Mouse (Mus musculus): ENCODE measurements at regions not wholly inside any gene's neighbourhood (a gene's known extent, or its start where the extent isn't known, plus 50 kb on each side); places are given as distances from the start of the nearest gene placed in this dataset.
A peak's percentile ranks its signal among the peaks of the same experiment; 100 is the strongest.

- H3K36me3 ChIP-seq (ENCODE audit: insufficient read depth): no peaks in the 10 kb centered on the region
- ATAC-seq: no peak
- no peaks in the 10 kb centered on the region for H3K9me3 ChIP-seq (ENCODE audit: low read length)
- TF ChIP-seq CTCF (IDR thresholded peaks at IDR 0.05; ENCODE audit: low read depth): no peak
- no peak overlapping the region for H3K27ac ChIP-seq (ENCODE audit: low read depth, low read length)
- no peak for DNase-seq
- H3K27me3 ChIP-seq (ENCODE audit: insufficient read depth, low read length): no peaks in the 10 kb centered on the region
- H3K4me3 ChIP-seq (ENCODE audit: low read depth, low read length): no peak overlapping the region
- H3K4me2 ChIP-seq (ENCODE audit: low read depth): no peak overlapping the region
- H3K4me1 ChIP-seq (ENCODE audit: insufficient read depth): peaks cover 3% of the 10 kb centered on the region; the same call in 1 of the 2 replicates
- 30% methylated on average over 6 of the region's 6 CpGs for WGBS
- H3K9ac ChIP-seq: no peak overlapping the region
Measured at GRCm38 (mm10) chr5:128484116-128484515, 51.2 kb upstream of the Tmem132d start.

GRCm38 (mm10) chr5:128483441-128483810 is 50.5 kb upstream of the Tmem132d start:
- DNase-seq (no peak), ATAC-seq (no peak)
- Histone ChIP-seq H3K36me3 (ENCODE audit: insufficient read depth) (no peaks in the 10 kb centered on the region), H3K27ac (ENCODE audit: low read depth, low read length) (no peak overlapping the region), H3K4me2 (ENCODE audit: low read depth) (peak overlapping the region; percentile 53), H3K9me3 (ENCODE audit: low read length) (no peaks in the 10 kb centered on the region), H3K9ac (no peak overlapping the region), H3K4me3 (ENCODE audit: low read depth, low read length) (peak overlapping the region; percentile 28), H3K4me1 (ENCODE audit: insufficient read depth) (peaks cover 3% of the 10 kb centered on the region; the same call in 1 of the 2 replicates), H3K27me3 (ENCODE audit: insufficient read depth, low read length) (no peaks in the 10 kb centered on the region)
- WGBS: 2% methylated on average over 13 of the region's 13 CpGs
- no peak for TF ChIP-seq CTCF (IDR thresholded peaks at IDR 0.05; ENCODE audit: low read depth)

- no peak overlapping the region for H3K27ac ChIP-seq (ENCODE audit: low read depth, low read length)
- H3K36me3 ChIP-seq (ENCODE audit: insufficient read depth): no peaks in the 10 kb centered on the region
- no peaks in the 10 kb centered on the region for H3K27me3 ChIP-seq (ENCODE audit: insufficient read depth, low read length)
- WGBS: 3% methylated on average over 20 of the region's 20 CpGs
- DNase-seq (peak; percentile 43), ATAC-seq (peak; percentile 34)
- 0 out of 2 replicates have a peak overlapping the region, but pooled peaks have one; percentile 25 for H3K9ac ChIP-seq
- H3K9me3 ChIP-seq (ENCODE audit: low read length): no peaks in the 10 kb centered on the region
- H3K4me2 ChIP-seq (ENCODE audit: low read depth): peak overlapping the region; percentile 53
- no peak for TF ChIP-seq CTCF (IDR thresholded peaks at IDR 0.05; ENCODE audit: low read depth)
- peak overlapping the region; percentile 28 for H3K4me3 ChIP-seq (ENCODE audit: low read depth, low read length)
- H3K4me1 ChIP-seq (ENCODE audit: insufficient read depth): peaks cover 3% of the 10 kb centered on the region; the same call in 1 of the 2 replicates
Measured at GRCm38 (mm10) chr5:128482617-128483440, 50.0 kb upstream of the Tmem132d start.
